Comparison of ENCODE assay signal across 9 mouse cellular contexts in the genomic region with DNA sequence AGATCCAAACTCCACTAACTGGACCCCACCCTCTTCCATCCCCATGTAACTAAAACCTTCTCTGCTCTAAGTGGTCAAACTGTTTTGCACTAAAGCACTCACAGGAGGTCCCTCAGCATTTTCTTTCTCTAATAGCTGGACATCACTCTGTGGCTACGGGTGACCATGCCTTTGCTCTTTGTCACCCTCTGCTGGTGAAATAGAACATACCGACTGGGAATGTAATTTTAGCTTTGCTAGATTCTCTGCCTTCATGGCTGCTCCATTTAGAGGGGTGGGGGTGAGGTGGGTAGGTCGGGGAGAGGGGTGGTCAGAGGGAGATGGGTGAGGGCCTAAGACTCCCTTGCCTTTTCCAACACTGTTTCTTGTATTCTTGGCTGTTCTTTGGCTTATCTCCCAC. TPM values are rescaled to one million over a fixed set of nuclear protein-coding genes. Genes with fewer than 3 reads are reported as not detected.
DNase-seq lines count a peak whose midpoint lies in the region; ATAC-seq lines count a peak whose summit lies in the region.
"Had no signal": no experiment of that assay in that cellular context is flagged by ENCODE, and none has a peak within 500 bp of the region (broad histone marks: within the 10 kb centered on the region; RNA-seq: fewer than 3 reads in every experiment).

No protein-coding gene starts in this region.

- no peaks in the 10 kb centered on the region for H3K9me3 ChIP-seq in hindbrain, embryonic 10.5 days
- H3K9me3 ChIP-seq in hindbrain, embryonic 13.5 days, result no peaks in the 10 kb centered on the region
- H3K9me3 ChIP-seq: limb, embryonic 15.5 days had no signal

- peaks cover 15% of the 10 kb centered on the region for H3K4me1 ChIP-seq in hindbrain, embryonic 10.5 days (replicated peaks)
- H3K4me1 ChIP-seq in hindbrain, embryonic 13.5 days (replicated peaks), result peaks cover 7% of the 10 kb centered on the region

- no peaks in the 10 kb centered on the region for H3K27me3 ChIP-seq in hindbrain, embryonic 10.5 days (ENCODE audit: insufficient read depth, poor library complexity, severe bottlenecking)
- no peaks in the 10 kb centered on the region for H3K27me3 ChIP-seq in hindbrain, embryonic 13.5 days
- H3K27me3 ChIP-seq: limb, embryonic 15.5 days had no signal

- DNase-seq in hindbrain, embryonic 10.5 days (ENCODE audit: low spot score), result peak; percentile 49
- DNase-seq in 416B (ENCODE audit: low read depth), result peak; percentile 75
- DNase-seq in MN1 (ENCODE audit: low spot score), result peak; percentile 76
- peak; percentile 59 for DNase-seq in embryo, embryonic 9.5 days (ENCODE audit: extremely low spot score)
- DNase-seq in lung, postnatal 14 days, result peak; percentile 64
- no peak for DNase-seq in spleen, postnatal 36 days (ENCODE audit: low spot score in 2 of 2)
- no peak for DNase-seq in urinary bladder, adult 2 months (ENCODE audit: low spot score)

- H3K27ac ChIP-seq in hindbrain, embryonic 10.5 days, result no peak overlapping the region
- no peak overlapping the region for H3K27ac ChIP-seq in hindbrain, embryonic 13.5 days

- WGBS in hindbrain, embryonic 10.5 days, result 11% methylated on average over 3 of the region's 3 CpGs
- WGBS in hindbrain, embryonic 13.5 days, result 7% methylated on average over 3 of the region's 3 CpGs

- no peak overlapping the region for H3K9ac ChIP-seq in hindbrain, embryonic 13.5 days
- H3K9ac ChIP-seq: limb, embryonic 15.5 days had no signal

- H3K4me3 ChIP-seq in hindbrain, embryonic 10.5 days, result no peak overlapping the region
- no peak overlapping the region for H3K4me3 ChIP-seq in hindbrain, embryonic 13.5 days
- H3K4me3 ChIP-seq: limb, embryonic 15.5 days had no signal

- no peak for ATAC-seq in hindbrain, embryonic 13.5 days (ENCODE audit: low FRiP score)

- peaks cover 37% of the 10 kb centered on the region for H3K36me3 ChIP-seq in hindbrain, embryonic 10.5 days
- peaks cover 33% of the 10 kb centered on the region for H3K36me3 ChIP-seq in hindbrain, embryonic 13.5 days

- no peak overlapping the region for H3K4me2 ChIP-seq in hindbrain, embryonic 13.5 days
- H3K4me2 ChIP-seq: limb, embryonic 15.5 days had no signal

RNA-seq across cellular contexts. Expression of a gene that starts 3.6 kb away (rescaled TPM):
- 23.8 and 30.0 TPM in 2 replicates for polyA plus RNA-seq in hindbrain, embryonic 10.5 days (2016; fragmentation: Nextera tagmentation; extraction: Ambion mirVana)
- 20.5 and 21.8 TPM in 2 replicates for polyA plus RNA-seq in hindbrain, embryonic 13.5 days (2015; fragmentation: Nextera tagmentation; extraction: Ambion mirVana)
- polyA plus RNA-seq in urinary bladder, adult 2 months (2012; rRNA removed), result 40.3 and 41.4 TPM in 2 replicates

RNA-seq across cellular contexts. Expression of a gene that starts 38.7 kb away (rescaled TPM):
- 99.8 and 122 TPM in 2 replicates for polyA plus RNA-seq in hindbrain, embryonic 10.5 days (2016; fragmentation: Nextera tagmentation; extraction: Ambion mirVana)
- polyA plus RNA-seq in hindbrain, embryonic 13.5 days (2015; fragmentation: Nextera tagmentation; extraction: Ambion mirVana), result 124 and 148 TPM in 2 replicates
- polyA plus RNA-seq in urinary bladder, adult 2 months (2012; rRNA removed), result 24.9 and 27.6 TPM in 2 replicates

RNA-seq across cellular contexts. Expression of a gene that starts 54.3 kb away (rescaled TPM):
- polyA plus RNA-seq in hindbrain, embryonic 10.5 days (2016; fragmentation: Nextera tagmentation; extraction: Ambion mirVana), result 96.0 and 108 TPM in 2 replicates
- polyA plus RNA-seq in hindbrain, embryonic 13.5 days (2015; fragmentation: Nextera tagmentation; extraction: Ambion mirVana), result 18.3 and 19.1 TPM in 2 replicates
- 51.0 and 56.9 TPM in 2 replicates for polyA plus RNA-seq in urinary bladder, adult 2 months (2012; rRNA removed)

Comparison
In these comparisons a context has a peak if more than half of its experiments do, and no peak if none do; other contexts are left out.
1. DNase-seq: peak in hindbrain, embryonic 10.5 days (single experiment), 416B (single experiment), MN1 (single experiment), embryo, embryonic 9.5 days (single experiment) and lung, postnatal 14 days (single experiment); none in spleen, postnatal 36 days (0 of 2) and urinary bladder, adult 2 months (single experiment).